Mouse (Mus musculus) forebrain, embryonic 15.5 days (tissue): ENCODE results near the gene Fgd3. TPM values are rescaled to one million over a fixed set of nuclear protein-coding genes. Genes with fewer than 3 reads are reported as not detected.

Experiments
- ATAC-seq: fragments of 200-750 bp; cut with Nextera tagmentation; replicated peaks from 2 replicates; pipeline ENCODE4 v1.8.0; 2017; ENCODE audit warnings: mild to moderate bottlenecking, moderate TSS enrichment, moderate library complexity
- H3K27ac ChIP-seq: fragments of 300-500 bp; sonication (generic); replicated peaks from 2 replicates; pipeline ENCODE4 v1.5.1; 2015; ENCODE audit warnings: mild to moderate bottlenecking, inconsistent platforms
- H3K27me3 ChIP-seq: fragments of 300-500 bp; sonication (generic); 2 replicates; pipeline ENCODE4 v1.6.1; 2015; ENCODE audit warnings: inconsistent platforms
- H3K36me3 ChIP-seq: fragments of 300-500 bp; sonication (generic); 2 replicates; pipeline ENCODE4 v1.6.1; 2015; ENCODE audit warnings: mild to moderate bottlenecking, inconsistent platforms
- H3K4me1 ChIP-seq: fragments of 300-500 bp; sonication (generic); 2 replicates; pipeline ENCODE4 v1.6.1; 2015; ENCODE audit warnings: inconsistent platforms
- H3K4me2 ChIP-seq: fragments of 300-500 bp; sonication (generic); replicated peaks from 2 replicates; pipeline ENCODE4 v1.6.1; 2015; ENCODE audit warnings: mild to moderate bottlenecking, inconsistent platforms
- H3K4me3 ChIP-seq: fragments of 300-500 bp; sonication (generic); 2 replicates; pipeline ENCODE4 v1.5.1; 2015; ENCODE audit warnings: mild to moderate bottlenecking, inconsistent platforms
- H3K9ac ChIP-seq: fragments of 300-500 bp; sonication (generic); replicated peaks from 2 replicates; pipeline ENCODE4 v1.6.1; 2015; ENCODE audit warnings: mild to moderate bottlenecking, inconsistent platforms
- H3K9me3 ChIP-seq: fragments of 300-500 bp; sonication (generic); 2 replicates; pipeline ENCODE4 v1.6.1; 2016; ENCODE audit warnings: inconsistent platforms
- WGBS: fragments of 180-500 bp; shearing (Covaris S2); methylation state at CpG from one replicate; pipeline ENCODE4 v1.1.7; 2015; ENCODE audit warnings: mixed read lengths; 5-methylcytosine and 5-hydroxymethylcytosine counted together
- polyA plus RNA-seq: library from polyadenylated mRNA; unstranded; fragments of >200 nt; fragmentation: Nextera tagmentation; extraction: Ambion mirVana; gene quantifications from 2 replicates; pipeline ENCODE4 v1.2.1, GENCODE M21; 2015

Gene Fgd3
- polyA plus RNA-seq, 1 experiment from 2014 or later = 3.4 TPM

- H3K9me3 ChIP-seq = no peaks in the 10 kb centered on the region
- peak overlapping the region; percentile 68 for H3K9ac ChIP-seq
- peaks cover 44% of the 10 kb centered on the region for H3K4me1 ChIP-seq
- WGBS = 3% methylated on average over 17 of the region's 17 CpGs
- no peak overlapping the region for H3K27ac ChIP-seq
- peak overlapping the region; percentile 96 for H3K4me2 ChIP-seq
- no peak; the same call in 1 of the 2 replicates for ATAC-seq
- no peaks in the 10 kb centered on the region for H3K36me3 ChIP-seq
- 0 out of 2 replicates have a peak, but pooled peaks cover 3% of the 10 kb centered on the region for H3K27me3 ChIP-seq
- H3K4me3 ChIP-seq = peak overlapping the region; percentile 90
Observed at GRCm38 (mm10) chr13:49216220-49216552, 103.9 kb downstream of the Fgd3 start.

DNA sequence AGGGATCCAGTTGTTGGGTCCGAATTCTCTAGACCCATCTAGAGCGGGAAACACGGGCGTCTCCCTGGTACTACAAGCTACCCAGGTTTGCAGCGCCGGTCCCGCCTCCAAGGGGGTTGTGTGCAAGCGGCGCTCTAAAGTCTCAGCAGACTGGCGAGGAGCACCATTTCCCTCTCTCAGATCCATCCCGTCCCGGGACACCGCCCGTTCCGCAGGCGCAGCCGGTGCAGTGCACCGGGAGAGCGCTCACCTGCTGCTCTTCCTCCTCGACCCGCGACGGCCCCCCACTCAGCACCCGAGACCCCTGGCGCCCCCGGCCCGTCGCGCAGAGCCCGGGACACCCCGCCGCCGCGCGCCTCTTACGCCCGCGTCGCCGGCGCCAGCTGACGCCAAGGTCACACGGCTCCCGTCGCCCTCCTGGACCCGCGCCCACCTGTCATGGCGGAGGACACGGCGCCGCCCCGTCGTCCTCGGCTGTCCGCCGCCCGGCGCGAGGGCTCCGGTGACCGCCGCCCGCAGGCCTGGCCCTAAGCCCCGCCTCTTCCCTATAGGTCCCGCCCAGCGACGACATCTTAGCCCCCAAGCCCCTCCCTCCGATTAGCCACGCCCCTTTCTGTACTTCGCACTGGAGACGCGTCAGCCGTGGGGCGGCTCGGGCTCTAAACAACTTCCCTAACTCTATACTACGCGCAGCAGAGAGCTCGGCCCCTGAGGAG, 104.4 kb downstream of the Fgd3 start, which contains the start of gene Card19:
Gene Card19 (minus strand): TSS at position 534 of the 716 bp plus-strand sequence.
- peak within 1 kb of the TSS; percentile 90 for H3K4me3 ChIP-seq
- H3K4me1 ChIP-seq = peaks cover 44% of the 10 kb centered on the region
- peak within 1 kb of the TSS; percentile 25; the same call in 1 of the 2 replicates for H3K27ac ChIP-seq
- ATAC-seq = peak; percentile 78
- WGBS = under 1% methylated on average over 77 of the region's 78 CpGs
- H3K9ac ChIP-seq = peak within 1 kb of the TSS; percentile 68
- no peaks in the 10 kb centered on the region for H3K9me3 ChIP-seq
- H3K27me3 ChIP-seq = 0 out of 2 replicates have a peak, but pooled peaks cover 3% of the 10 kb centered on the region
- H3K36me3 ChIP-seq = no peaks in the 10 kb centered on the region
- peak within 1 kb of the TSS; percentile 96 for H3K4me2 ChIP-seq

DNA sequence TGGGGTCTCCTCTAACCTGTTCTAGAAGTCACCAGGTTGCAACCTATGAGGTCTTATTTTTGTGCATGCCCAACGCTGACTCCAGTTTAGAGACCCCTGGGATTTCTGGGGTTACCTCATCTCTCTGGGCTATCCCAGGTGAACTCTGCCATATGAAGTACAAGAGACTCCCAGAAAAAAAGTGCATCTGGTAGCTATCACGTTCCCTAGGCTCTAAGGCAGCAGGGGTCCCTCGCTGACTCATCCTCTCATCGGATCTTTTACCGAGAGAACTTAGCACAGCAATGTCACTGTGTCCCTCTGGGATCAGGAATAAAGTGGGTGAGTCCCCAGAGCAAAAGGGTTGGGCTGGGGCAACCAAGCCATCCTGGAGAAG, 105.0 kb downstream of the Fgd3 start:
- WGBS = 9% methylated on average over 5 of the region's 5 CpGs
- Histone ChIP-seq H3K9ac (peak overlapping the region; percentile 68), H3K4me3 (peak overlapping the region; percentile 90)

DNA sequence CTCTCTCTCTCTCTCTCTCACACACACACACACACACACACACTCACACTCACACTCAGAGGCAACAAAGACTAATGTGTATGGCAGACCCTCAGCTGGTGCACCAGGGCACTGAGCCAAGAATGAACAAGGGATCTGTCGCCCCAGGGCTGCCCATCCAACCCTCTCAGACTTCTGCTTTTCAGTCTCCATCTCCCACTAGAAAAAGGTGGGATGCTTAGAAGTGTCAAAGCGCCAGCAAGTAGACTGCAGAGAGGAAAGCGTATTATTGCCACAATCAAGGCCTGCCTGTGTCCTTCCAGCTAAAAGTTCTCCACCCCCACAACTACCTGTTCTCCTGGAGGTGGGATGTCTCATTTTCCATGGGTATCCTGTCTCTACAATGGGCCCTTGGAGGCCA, 105.7 kb downstream of the Fgd3 start:
- Histone ChIP-seq H3K27ac (no peak overlapping the region), H3K9me3 (no peaks in the 10 kb centered on the region), H3K36me3 (no peaks in the 10 kb centered on the region), H3K9ac (no peak overlapping the region), H3K4me1 (peaks cover 44% of the 10 kb centered on the region), H3K4me3 (peak overlapping the region; percentile 90; the same call in 1 of the 2 replicates), H3K4me2 (peak overlapping the region; percentile 96; the same call in 1 of the 2 replicates), H3K27me3 (no peaks in the 10 kb centered on the region)
- 53% methylated on average over 3 of the region's 3 CpGs for WGBS
- ATAC-seq = no peak

More for the DNA sequence above, 105.0 kb downstream of the Fgd3 start:
- H3K36me3 ChIP-seq = no peaks in the 10 kb centered on the region
- peaks cover 44% of the 10 kb centered on the region for H3K4me1 ChIP-seq
- peak overlapping the region; percentile 25; the same call in 1 of the 2 replicates for H3K27ac ChIP-seq
- peak overlapping the region; percentile 96 for H3K4me2 ChIP-seq
- no peaks in the 10 kb centered on the region for H3K27me3 ChIP-seq
- H3K9me3 ChIP-seq = no peaks in the 10 kb centered on the region
- ATAC-seq = peak; percentile 6

- 43% methylated on average over 4 of the region's 4 CpGs for WGBS
- Histone ChIP-seq H3K9me3 (no peaks in the 10 kb centered on the region), H3K4me1 (peaks cover 44% of the 10 kb centered on the region), H3K4me3 (no peak overlapping the region), H3K27ac (peak overlapping the region; percentile 65), H3K36me3 (no peaks in the 10 kb centered on the region), H3K27me3 (no peaks in the 10 kb centered on the region), H3K4me2 (no peak overlapping the region), H3K9ac (no peak overlapping the region)
- no peak for ATAC-seq
Observed at GRCm38 (mm10) chr13:49213531-49213932, 106.6 kb downstream of the Fgd3 start.

DNA sequence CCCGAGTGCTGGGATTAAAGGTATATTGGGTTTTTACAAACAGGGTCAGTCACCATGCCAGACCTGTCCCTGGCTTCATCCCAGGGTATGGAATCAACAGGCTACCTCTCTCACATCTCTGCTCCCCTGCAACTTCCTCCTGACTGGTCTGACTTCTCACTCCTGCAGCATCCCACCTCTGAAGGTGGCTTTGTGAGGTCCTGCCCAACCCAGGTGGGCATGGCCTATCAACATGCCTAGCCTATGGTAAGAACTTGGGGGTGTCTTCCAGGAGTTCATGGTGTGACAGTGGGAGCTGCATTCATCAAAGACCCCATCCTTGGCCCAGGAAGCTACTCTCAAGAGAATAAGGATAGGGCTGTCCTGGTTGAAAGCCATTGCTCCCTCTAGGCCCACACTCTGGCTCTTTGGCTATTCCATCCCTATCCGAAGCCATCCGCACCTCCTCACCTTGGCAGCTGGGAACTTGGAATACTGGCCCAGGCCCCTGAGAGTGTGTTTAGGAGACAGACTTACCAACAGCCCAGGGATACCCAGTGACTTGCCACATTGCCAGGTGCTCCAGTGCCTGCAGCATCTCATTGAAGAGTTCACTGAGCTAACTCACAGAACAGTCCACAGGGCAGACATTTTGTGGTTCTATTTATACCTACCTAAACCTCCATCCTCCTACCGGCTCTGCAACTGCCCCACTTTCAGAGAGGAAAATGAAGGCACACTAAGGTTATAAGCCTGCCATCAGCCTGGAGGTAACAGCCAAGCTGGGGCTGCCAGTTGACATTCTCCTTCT, 107.2 kb downstream of the Fgd3 start:
- Histone ChIP-seq H3K9me3 (no peaks in the 10 kb centered on the region), H3K4me2 (no peak overlapping the region), H3K9ac (no peak overlapping the region), H3K36me3 (no peaks in the 10 kb centered on the region), H3K27me3 (no peaks in the 10 kb centered on the region), H3K27ac (peak overlapping the region; percentile 65), H3K4me3 (no peak overlapping the region), H3K4me1 (peaks cover 44% of the 10 kb centered on the region)
- WGBS = 75% methylated on average over 4 of the region's 4 CpGs
- ATAC-seq = no peak

Other genes starting within 250 kb of the Fgd3 start
- gene Wnk2, start 172.3 kb downstream of the Fgd3 start, polyA plus RNA-seq = 21.6 and 21.9 TPM in 2 replicates
- 21.1 and 22.0 TPM in 2 replicates for gene Ninj1, start 132.8 kb downstream of the Fgd3 start, polyA plus RNA-seq
- 21.1 and 23.1 TPM in 2 replicates for gene Card19, start 104.3 kb downstream of the Fgd3 start, polyA plus RNA-seq
- 0.68 and 0.98 TPM in 2 replicates for gene Susd3, start 71.6 kb downstream of the Fgd3 start, polyA plus RNA-seq
- 26.4 and 27.1 TPM in 2 replicates for gene Bicd2, start 21.3 kb upstream of the Fgd3 start, polyA plus RNA-seq
- gene Ippk, start 100.9 kb upstream of the Fgd3 start, polyA plus RNA-seq = 15.1 and 15.9 TPM in 2 replicates
- gene Tes3-ps, start 173.0 kb upstream of the Fgd3 start, polyA plus RNA-seq = 0.59 and 0.65 TPM in 2 replicates
- gene Ecm2, start 184.5 kb upstream of the Fgd3 start, polyA plus RNA-seq = 1.4 and 2.1 TPM in 2 replicates
- 0.43 and 0.53 TPM in 2 replicates for gene Aspn, start 224.1 kb upstream of the Fgd3 start, polyA plus RNA-seq